Mouse (Mus musculus) spleen, postnatal 4 days (tissue): ENCODE data around the gene Gnaq.

Experiments
- DNase-seq, 2 experiments: peaks; one replicate each; pipeline ENCODE4 v3.0.0; 2022; ENCODE audit warnings: low spot score in 2 of 2

The Gnaq gene

DNA sequence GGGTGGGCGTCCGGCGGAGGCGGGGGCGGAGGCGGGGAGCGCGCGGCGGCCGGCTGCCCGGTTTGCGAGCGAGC, at the start of gene Gnaq:
Gnaq (plus strand) TSS at position 41 of the 74 bp plus-strand sequence.
- no peak for DNase-seq

DNA sequence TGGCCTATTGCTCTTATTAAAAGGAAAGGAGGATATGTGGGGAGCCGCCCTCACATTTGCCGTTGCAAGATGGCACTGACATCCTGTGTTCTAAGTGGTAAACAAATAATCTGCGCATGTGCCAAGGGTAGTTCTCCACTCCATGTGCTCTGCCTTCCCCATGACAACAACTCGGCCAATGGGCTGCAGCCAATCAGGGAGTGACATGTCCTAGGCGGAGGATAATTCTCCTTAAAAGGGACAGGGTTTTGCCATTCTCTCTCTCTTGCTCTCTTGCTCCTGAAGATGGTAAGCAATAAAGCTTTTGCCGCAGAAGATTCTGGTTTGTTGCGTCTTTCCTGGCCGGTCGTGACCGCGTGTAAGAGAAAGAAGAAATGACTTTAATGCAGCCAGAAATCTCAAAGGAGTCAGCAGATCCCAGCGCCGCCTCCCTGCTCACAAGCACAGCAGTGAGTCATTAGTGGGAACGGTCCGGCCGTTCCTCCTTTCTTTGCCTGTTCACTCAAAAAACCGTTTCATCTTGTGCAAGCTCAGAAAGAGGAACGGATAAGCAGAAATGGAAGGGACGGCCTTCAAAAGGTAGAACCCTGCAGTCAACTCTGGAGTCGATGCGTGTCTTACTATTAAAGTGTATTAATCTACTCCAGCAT, 48.5 kb upstream of the Gnaq start:
- DNase-seq = peak in 1 of 2 experiments; percentile 18

DNA sequence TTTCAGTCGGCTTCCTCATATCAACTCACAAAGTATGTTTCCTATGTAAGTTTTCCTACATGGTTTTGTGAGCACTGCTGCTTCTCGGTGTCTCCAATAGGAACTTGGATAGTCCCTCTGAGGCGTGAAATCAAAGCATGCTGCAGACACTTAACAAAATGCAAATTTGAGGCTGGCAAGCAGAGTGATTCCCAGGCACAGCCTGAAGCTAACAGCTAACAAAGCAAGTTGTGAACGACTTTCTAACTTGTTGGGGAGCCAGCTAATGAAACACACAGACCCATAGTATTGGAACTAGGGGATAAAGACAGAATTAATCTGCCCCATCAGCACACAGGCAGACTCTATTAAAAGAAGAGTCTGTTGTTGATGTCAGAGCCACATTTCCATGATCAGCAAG, 47.4 kb upstream of the Gnaq start:
- DNase-seq = no peak

DNA sequence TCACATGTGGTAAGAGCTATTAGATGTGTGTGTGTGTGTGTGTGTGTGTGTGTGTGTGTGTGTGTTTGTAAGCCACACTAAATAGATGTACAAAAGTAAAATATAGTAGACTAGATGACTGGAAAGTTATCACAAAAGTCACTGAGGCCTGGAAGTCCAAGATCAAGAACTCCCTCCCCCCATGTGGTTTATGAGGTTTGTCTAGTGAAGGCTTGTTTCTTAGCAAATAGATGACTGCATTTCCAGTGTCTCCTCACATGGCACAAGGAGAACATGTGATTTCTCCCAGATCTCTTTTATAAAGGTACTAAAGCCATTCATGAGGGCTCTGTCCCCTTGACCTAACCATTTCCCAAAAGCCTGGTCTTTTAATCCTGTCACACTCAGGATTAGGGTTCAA, 46.5 kb upstream of the Gnaq start:
- no peak for DNase-seq

DNA sequence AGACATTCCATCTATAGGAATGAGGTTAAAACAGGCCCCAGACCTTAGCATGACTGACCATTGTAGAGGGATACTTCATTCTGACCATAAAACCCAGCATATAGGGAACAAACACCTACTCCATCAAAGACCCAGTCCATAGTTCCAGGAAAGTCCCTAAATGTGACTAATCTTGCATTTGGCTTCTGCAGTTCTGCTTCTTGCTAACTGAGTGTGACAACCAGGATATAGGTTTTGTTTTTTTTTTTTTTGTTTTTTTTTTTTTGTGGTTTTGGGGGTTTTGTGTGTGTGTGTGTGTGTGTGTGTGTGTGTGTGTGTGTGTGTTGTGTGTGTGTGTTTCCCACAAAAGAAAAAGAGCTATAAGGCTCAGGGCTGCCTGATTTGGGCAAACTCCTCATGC, 46.0 kb upstream of the Gnaq start:
- DNase-seq = no peak

DNA sequence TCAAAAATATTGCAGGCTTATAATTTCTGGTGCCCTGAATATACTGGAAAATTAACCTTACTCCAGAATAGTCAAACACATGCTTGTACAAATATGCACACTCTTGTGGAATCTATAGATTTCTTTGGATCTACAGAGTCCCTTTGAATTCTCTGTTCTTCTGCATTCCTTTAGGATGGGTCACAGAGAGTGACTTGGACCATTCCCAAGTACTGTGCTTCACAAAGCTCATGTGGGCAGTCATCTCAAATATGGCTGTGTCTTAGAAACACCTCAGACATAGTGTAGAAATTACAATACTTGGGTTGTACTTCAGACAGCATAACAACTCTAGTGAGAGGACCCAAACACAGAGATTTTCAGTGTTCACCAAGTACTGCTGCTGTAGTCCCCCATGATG, 45.2 kb upstream of the Gnaq start:
- no peak for DNase-seq

DNA sequence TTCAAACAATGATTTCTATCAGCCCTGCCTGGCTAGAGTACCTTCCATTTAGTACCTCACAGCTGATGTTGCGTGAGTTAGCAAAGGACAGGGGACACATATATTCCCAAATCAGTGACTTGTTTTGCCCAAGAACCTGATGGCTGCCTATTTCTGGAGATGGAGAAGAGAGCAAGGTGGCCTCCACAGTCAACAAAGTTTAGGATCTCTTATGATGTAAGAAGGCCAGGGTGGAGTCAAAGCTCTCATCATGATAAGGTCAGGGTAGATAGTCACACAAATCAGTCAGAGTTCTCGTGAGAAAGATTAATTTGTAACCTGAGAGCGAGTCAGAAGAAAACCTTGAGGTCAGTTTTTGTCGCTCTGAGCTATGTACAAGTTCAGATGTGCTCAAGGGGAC, 39.0 kb upstream of the Gnaq start:
- DNase-seq = no peak

DNA sequence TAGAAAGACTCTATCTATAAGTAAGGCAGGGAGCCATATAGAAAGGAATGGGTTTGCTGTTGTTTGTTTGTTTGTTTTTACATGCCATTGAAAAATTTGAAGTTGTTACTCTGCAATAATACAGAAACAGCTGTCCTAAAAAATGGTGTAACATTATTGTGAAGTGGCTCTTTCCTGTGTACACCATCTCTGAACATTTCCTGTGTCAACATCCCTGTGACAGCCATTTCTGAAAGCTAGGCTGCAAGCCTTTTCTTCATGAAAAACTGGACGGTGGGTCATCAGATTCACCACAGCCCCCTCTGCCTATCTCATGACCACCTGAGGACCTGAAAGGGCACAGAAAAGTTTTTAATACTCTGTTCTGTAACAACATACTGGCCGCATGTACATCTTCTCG, 22.7 kb upstream of the Gnaq start:
- DNase-seq = no peak

DNA sequence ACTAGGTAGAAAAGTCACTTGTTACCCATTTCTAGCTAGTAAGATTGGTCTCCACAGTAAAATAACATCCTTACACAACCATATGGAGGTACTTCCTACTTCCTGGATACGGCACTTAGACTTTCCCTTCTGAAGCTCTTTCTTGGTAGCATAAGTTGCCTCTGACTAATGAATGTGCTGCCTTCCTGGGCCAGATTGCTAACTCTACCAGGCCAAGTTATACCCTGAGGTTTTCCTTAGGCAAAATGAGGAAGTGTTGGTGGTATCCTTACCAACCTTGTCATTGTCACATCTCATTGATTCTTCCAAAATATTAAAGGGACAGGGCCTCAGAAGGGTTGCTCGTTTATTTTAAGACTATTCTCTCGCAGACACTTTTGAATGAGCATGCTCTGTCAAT, 22.0 kb upstream of the Gnaq start:
- no peak for DNase-seq

DNA sequence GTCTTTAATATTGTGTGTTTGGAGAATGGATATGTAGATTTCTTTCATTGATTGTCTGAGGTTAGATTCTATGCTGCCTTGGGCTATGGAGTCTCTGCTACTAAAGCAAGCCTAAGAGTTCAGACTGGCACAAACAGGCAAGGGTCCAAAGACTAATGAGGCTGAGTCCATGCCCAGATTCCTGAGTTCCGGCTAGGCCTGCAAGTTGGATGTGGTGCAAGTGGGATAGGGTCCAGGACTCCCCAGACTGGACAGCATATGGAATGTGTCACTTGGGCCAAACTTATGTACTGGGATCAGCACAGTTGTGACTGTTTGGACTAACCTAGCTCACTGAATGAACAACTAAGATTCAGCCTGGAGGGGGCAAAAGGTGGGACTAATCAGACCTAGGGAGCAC, 19.3 kb upstream of the Gnaq start:
- no peak for DNase-seq

DNA sequence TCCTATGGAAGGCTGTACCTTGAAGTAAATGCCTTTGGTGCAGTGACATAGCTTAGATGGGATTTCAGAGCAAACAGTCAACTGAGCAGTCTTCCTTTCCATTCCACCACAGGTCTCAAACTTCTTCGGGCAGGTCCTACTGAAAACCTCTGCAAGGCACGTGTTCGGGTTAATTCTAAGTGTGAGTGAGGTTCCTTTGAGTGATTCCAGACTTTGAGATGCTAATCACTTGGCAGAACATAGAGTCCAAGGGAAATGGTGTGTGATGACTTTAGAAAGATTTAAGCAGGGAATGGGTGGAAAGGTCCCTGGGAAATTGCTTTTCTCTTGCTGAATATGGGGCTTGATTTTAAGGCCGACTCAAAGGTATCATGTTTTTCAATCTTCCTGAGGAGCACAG, 14.2 kb upstream of the Gnaq start:
- DNase-seq = no peak

DNA sequence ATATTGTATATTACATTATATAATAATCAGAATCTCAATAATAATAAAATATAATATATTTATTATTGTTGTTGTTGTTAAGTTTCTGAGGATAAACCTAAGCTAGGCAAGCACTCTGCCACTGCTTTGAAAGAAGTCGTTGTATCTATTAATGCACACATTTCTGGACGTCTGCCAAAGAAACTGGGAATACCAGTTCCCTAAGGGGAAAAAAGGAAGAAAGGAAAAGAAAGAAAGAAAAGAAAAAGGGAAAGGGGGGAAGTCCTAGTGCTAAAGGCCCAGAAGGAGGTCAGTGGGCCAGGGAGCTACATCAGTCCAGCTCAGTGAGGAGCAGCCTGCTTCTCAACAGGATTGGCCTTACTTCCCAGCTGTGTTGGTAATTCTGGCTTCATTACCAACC, 11.3 kb upstream of the Gnaq start:
- no peak for DNase-seq

DNA sequence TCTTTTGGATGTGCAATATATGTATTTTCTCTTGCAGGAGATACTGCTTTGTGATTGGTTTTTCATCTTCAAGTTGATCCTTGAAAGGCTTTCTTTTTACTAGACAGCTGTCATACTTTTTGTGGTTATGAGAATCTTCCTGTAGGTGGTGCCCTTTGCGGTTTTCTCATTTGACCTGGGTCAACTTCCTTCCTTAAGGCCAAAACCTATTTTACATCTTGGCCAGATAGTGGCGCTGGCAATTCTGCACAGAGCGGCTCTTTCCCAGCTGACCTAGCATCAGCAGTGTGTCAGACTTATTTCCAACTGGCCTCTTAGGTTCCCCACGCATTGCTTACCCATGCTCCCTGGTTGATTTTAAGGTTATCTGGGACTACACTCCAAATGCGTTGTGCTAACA, 3.9 kb upstream of the Gnaq start:
- peak; percentile 49 to 67 for DNase-seq

DNA sequence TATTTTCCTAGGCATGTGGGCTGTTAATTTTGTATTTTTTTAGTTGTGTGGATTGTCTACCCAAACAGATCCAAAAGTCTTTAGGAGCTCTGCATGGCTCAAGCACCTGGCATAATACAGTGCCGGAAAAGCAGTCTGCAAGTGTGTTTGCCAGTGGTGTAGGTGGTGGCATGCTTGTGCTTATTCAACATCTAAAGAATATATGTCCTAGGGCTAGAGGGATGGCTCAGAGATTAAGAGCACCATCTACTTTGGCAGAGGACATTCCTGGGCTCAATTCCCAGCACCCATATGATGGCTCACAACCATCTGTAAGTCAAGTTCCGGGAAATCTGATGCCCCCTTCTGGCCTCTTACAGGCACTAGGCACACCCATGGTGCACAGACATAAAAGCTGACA, 3.5 kb upstream of the Gnaq start:
- DNase-seq = no peak

DNA sequence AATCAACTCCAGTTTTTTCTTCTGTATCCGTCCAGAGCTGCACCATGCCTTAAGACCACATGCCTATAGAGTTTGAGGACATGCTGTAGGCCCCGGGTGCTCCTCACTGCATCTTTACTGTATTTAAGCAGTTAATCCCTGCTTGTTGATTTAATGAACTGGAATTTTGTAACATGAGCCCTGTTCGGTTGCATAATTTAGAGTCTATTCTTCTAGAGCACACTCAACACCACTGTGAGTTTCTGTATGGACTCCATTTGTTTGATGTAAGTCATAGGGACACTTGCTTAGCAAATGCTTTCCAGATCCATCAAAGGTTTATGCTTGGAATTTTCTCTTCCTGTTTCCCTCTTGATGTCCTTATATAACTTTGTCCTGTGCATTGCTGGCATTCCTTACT, 2.2 kb upstream of the Gnaq start:
- no peak for DNase-seq

DNA sequence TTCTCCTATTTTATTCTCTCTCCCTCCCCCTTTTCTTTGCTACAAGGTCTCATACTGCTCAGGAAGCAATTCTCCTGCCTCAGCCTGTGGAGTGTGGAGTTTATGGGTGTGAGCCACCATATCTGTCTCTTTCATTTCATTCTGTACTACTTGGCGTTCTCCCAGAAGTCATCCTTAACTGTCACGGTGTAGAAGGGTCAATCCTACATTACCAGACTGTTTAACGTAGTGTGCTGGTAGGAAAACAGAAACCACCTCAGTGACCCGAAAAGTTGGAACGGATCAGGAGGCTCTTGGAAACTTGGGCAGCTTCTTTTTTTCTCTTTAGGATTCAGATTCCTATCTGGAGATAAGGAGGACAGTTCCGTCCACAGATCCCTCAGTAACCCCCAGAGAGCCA, 800 bp upstream of the Gnaq start:
- DNase-seq = no peak

DNA sequence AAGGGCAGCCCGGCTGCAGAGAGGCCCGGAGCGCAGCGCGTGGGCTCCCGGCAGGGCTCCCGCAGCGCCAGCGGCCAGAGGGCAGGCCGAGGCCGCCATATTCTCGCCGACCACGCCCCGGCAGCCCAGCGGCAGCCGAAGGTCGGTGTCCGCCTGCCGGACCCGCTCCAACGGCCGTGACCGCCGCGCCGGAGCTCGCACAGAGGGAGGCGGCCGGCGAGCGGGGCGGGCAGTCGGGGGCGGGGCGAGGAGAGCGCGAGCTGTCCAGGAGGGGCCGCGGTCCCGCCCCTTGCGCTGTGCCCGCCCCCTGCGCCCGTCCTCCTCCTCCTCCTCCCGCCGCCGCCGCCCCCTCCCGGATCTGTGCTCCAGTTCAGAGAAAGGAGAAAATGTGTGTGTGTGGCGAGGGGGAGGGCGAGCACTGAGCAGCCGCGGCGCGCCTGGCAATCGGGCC, 266 bp upstream of the Gnaq start:
- DNase-seq = peak; percentile 84 to 92

DNA sequence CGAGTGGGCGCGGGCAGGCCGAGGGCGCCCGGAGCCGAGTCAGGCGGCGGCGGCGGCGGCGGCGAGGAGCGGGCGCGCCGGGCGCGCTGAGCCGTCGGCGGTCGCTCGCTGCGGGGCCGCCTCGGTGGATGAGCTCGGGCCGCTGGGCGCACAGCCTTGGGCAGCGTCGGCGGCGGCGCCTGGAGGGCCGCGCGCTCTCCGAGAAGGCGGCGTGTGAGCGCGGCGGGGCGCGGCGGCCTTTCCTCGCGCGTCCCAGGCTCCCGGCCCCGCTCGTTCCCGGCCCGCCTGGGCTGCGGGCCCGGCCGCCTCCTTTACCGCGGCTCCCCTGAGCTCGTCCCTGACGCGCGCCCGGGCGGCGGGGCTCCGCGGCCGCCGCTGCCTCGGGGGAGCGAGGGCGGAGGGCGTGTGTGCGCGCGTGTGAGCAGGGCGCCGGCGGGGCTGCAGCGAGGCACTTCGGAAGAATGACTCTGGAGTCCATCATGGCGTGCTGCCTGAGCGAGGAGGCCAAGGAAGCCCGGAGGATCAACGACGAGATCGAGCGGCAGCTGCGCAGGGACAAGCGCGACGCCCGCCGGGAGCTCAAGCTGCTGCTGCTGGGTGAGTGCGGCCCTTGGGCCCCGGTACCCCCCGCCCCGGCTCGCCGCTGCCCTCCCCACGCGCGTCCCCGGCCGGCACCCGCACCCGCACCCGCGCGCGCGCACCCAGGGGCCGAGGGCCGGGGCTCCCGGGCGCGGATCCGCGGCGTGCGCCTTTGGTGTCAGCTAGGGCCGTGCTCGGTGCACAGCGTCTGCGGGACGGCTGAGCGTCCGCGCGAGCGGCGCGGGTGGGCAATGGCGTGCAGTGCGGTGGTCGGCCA, 462 bp downstream of the Gnaq start:
- peak; percentile 40 to 81 for DNase-seq

DNA sequence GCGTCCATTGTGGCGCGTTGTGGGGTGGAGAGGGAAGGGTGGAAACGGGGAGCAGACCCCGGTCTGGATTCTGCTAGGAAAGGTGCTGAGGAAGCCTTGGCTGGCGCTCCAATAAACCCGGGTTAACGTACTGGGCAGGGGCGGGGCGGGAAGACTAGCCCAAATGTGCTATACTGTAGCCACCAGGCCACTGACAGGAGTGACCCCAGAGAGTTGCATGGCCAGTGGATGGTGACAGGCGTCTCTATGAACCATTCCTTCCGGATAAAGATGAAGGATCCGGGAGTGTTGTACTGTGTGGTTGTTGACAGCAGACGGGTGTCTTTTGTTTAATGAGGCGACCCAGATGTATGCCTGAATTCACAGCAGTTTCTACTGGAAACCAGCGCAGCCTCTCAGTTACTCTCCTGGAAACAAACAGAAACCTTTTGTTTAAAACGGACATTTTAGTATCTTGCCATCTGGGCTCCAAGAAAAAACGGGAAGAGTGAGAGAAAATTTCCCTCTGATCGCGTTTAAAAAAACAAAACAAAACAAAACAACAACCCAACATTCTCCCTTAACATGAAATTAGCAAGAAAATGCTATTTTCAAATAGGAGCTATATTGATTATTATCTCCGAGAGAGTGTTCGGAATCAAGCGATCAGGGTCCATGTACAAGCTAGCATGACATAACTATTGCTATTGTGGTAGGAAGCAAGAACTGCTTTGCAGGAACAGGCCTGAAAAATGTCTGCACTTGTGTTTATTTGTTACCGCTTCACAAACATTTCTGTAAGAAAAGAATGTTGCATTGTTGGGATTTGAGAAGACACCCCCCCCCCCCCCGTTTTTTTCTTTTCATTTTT, 1.3 kb downstream of the Gnaq start:
- DNase-seq = no peak

DNA sequence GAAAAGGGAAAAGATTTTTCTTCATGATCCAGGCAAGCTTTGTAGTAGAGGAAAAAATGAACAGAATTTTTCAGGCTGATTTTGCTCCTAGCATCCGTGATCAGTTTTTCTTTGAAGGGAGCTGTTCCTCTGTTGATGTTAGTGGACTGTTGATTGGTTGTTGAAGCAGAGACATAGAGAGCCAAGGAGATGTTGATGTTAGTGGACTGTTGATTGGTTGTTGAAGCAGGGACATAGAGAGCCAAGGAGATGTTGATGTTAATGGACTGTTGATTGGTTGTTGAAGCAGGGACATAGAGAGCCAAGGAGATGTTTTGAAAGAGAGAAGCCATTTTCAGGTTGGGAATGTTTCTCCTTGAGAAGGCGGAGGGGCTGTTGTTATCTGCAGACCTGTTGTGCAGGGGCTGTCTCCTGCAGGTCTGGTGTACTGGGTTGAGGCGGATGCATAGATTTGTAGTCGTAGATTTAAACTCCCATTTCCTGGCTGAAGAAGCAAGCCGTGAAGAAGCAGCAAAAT, 5.5 kb downstream of the Gnaq start:
- DNase-seq = peak in 1 of 2 experiments; percentile 42

DNA sequence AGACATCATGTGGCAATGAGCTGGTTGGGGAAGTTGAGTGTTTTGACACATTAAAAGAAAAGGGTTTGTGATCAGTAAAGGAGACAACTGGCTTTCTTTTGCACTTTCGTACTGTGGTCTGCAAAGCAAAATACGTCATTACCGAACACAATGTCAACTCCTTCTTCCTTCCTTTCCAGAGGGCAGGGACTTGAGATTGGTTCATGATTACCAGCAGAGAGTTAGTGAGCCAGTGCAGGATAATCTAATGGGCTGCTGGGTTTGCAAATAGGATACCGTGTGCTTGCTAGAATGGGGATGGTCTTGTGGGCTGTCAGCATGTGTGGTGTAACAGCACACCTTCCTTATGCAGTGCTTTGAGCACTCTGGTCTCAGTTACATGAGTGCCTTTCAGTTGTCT, 8.1 kb downstream of the Gnaq start:
- no peak for DNase-seq

DNA sequence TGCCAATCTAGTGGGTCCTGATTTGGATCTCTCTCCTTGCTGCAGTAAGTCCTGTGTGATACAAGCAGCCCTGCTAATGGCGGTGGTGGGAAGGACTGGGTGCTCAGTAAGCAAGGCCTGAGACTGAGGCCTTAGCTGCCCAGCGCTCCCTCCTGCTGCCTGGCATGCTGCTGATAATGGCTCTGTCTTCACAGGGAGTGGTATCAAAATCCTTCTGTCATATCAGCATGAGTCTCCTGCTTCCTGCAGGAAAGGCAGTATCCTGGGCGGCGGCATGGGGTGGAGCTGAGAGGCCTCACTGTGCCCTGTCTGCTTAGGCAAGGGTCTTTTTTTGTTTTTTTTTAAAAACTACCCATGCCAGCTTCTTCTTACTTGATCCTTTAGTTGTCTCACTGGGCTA, 9.2 kb downstream of the Gnaq start:
- DNase-seq = peak in 1 of 2 experiments; percentile 26

DNA sequence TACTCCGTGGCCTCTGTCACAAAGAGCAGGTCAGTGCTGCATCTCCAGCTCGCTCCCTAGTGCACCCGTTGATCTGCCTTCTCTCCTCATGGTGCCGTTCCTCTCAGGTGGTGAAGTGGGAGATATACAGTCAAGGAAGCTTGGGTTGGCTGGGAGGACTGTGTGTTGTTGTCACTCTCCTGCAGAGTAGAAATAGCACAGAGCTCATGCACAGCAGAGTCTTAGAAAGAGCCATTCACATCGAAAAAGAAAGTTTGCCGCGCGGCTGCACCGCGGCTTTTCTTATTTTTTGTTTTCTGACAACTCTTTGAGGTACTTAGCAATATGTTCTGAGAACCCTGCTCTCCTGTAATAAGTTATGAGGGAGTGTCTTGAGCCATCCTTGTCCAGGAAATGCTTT, 10.4 kb downstream of the Gnaq start:
- no peak for DNase-seq
